Mouse (Mus musculus) heart, embryonic 13.5 days (tissue): ENCODE results near the gene Lpcat2b. TPM values are rescaled to one million over a fixed set of nuclear protein-coding genes. Genes with fewer than 3 reads are reported as not detected.

Experiments used
- ATAC-seq: fragments of 200-750 bp; cut with Nextera tagmentation; 2 replicates; pipeline ENCODE4 v1.8.0; 2017; ENCODE audit warnings: moderate TSS enrichment; ENCODE audit not compliant: insufficient number of reproducible peaks, low FRiP score, low TSS enrichment; ENCODE audit errors: extremely low read depth
- H3K27ac ChIP-seq: fragments of 300-500 bp; sonication (generic); replicated peaks from 2 replicates; pipeline ENCODE4 v1.5.1; 2015; ENCODE audit warnings: moderate library complexity, mild to moderate bottlenecking, inconsistent platforms
- H3K27me3 ChIP-seq: fragments of 300-500 bp; sonication (generic); replicated peaks from 2 replicates; pipeline ENCODE4 v1.6.1; 2015; ENCODE audit warnings: mild to moderate bottlenecking, inconsistent platforms
- H3K36me3 ChIP-seq: fragments of 300-500 bp; sonication (generic); 2 replicates; pipeline ENCODE4 v1.6.1; 2015; ENCODE audit warnings: mild to moderate bottlenecking, inconsistent platforms
- H3K4me1 ChIP-seq: fragments of 300-500 bp; sonication (generic); 2 replicates; pipeline ENCODE4 v1.6.1; 2015; ENCODE audit warnings: inconsistent platforms
- H3K4me2 ChIP-seq: fragments of 300-500 bp; sonication (generic); 2 replicates; pipeline ENCODE4 v1.6.1; 2015; ENCODE audit warnings: inconsistent platforms, mild to moderate bottlenecking, moderate library complexity
- H3K4me3 ChIP-seq: fragments of 300-500 bp; sonication (generic); 2 replicates; pipeline ENCODE4 v1.5.1; 2015; ENCODE audit warnings: moderate library complexity, mild to moderate bottlenecking, inconsistent platforms
- H3K9ac ChIP-seq: fragments of 300-500 bp; sonication (generic); 2 replicates; pipeline ENCODE4 v1.6.1; 2015; ENCODE audit warnings: inconsistent platforms, mild to moderate bottlenecking, moderate library complexity
- H3K9me3 ChIP-seq: fragments of 300-500 bp; sonication (generic); 2 replicates; pipeline ENCODE4 v1.6.1; 2016; ENCODE audit warnings: inconsistent platforms
- WGBS: fragments of 180-500 bp; shearing (Covaris S2); methylation state at CpG from one replicate; pipeline ENCODE4 v1.1.7; 2015; ENCODE audit warnings: mixed read lengths; 5-methylcytosine and 5-hydroxymethylcytosine counted together
- polyA plus RNA-seq: library from polyadenylated mRNA; unstranded; fragments of >200 nt; fragmentation: Nextera tagmentation; extraction: Ambion mirVana; gene quantifications from 2 replicates; pipeline ENCODE4 v1.2.1, GENCODE M21; 2015

The Lpcat2b gene
- polyA plus RNA-seq, 1 experiment from 2014 or later: not detected

- no peak overlapping the region for H3K27ac ChIP-seq
- no peak overlapping the region for H3K4me2 ChIP-seq
- no peak overlapping the region for H3K4me3 ChIP-seq
- 73% methylated on average over 2 of the region's 2 CpGs for WGBS
- no peaks in the 10 kb centered on the region for H3K36me3 ChIP-seq
- no peak overlapping the region for H3K9ac ChIP-seq
- no peaks in the 10 kb centered on the region for H3K9me3 ChIP-seq
- no peak for ATAC-seq
- H3K4me1 ChIP-seq: no peaks in the 10 kb centered on the region
- H3K27me3 ChIP-seq: no peaks in the 10 kb centered on the region
These were observed 19.1 kb upstream of the Lpcat2b start for GRCm38 (mm10) chr5:107412285-107412684.

DNA sequence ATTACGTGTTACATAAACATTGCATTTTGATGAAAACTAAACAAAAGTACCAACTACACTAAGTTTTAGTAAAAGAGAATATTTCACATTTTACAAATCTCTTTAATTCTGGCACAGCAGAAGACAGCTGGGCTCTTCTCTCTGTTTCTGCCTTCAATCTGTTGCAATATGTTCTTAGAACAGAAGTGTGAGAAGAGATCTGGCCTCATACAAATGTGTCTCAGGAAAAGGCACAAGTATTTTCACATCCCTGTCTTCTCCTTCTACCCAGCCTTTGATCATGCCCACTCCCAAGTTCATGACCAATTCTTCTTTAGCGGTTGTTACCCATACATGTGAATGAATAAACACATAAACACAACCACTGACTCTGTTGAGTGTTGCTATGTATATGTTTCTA lies 16.3 kb upstream of the Lpcat2b start:
- ATAC-seq: no peak
- H3K36me3 ChIP-seq: no peaks in the 10 kb centered on the region

DNA sequence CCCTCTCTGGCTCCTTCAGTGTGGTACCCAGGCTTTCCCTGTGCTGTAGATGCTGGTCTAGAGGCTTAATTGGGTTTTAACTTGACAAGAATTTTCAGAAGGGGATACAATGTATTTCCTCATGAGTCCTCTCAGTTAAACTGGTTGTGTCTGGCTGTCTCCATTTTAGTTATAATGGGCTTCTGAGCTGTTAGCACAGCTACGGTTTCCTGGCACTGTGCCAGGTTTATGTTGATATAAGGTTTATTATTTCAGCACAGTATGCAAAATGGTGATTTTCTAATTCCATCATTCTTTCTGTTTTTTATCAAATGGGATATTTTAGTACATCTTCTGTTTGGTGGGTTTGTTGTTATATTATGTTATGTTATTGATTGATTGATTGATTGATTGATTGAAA lies 9.7 kb upstream of the Lpcat2b start:
- Histone ChIP-seq H3K9me3 (no peaks in the 10 kb centered on the region), H3K4me1 (no peaks in the 10 kb centered on the region), H3K27me3 (no peaks in the 10 kb centered on the region), H3K4me3 (no peak overlapping the region), H3K9ac (no peak overlapping the region), H3K36me3 (no peaks in the 10 kb centered on the region), H3K4me2 (no peak overlapping the region), H3K27ac (no peak overlapping the region)
- ATAC-seq: no peak
- WGBS: 23% methylated on average over 1 of the region's 1 CpGs

More for the DNA sequence above, 16.3 kb upstream of the Lpcat2b start:
- H3K4me1 ChIP-seq: no peaks in the 10 kb centered on the region
- H3K4me2 ChIP-seq: no peak overlapping the region
- no peak overlapping the region for H3K9ac ChIP-seq
- no peaks in the 10 kb centered on the region for H3K27me3 ChIP-seq
- WGBS: 71% methylated on average over 2 of the region's 2 CpGs
- no peaks in the 10 kb centered on the region for H3K9me3 ChIP-seq
- no peak overlapping the region for H3K4me3 ChIP-seq
- H3K27ac ChIP-seq: no peak overlapping the region

DNA sequence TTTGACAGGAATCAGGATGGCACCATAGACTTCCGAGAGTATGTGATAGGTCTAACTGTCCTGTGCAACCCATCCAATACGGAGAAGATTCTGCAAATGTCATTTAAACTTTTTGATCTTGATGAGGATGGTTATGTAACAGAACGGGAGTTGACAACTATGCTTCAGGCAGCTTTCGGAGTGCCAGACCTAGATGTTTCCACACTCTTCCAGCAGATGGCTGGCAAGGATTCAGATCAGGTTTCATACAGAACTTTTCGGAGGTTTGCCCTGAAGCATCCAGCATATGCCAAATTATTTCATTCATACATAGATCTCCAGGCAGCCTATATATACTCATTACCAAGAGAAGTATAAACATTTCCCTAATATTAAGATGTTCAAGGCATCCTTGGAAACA lies 2.7 kb downstream of the Lpcat2b start:
- H3K4me3 ChIP-seq: no peak overlapping the region
- no peak overlapping the region for H3K9ac ChIP-seq
- no peak for ATAC-seq
- H3K27me3 ChIP-seq: peaks cover 26% of the 10 kb centered on the region
- peaks cover 11% of the 10 kb centered on the region for H3K4me1 ChIP-seq
- no peak overlapping the region for H3K27ac ChIP-seq
- H3K36me3 ChIP-seq: no peaks in the 10 kb centered on the region
- WGBS: 70% methylated on average over 5 of the region's 5 CpGs
- no peaks in the 10 kb centered on the region for H3K9me3 ChIP-seq
- no peak overlapping the region for H3K4me2 ChIP-seq

DNA sequence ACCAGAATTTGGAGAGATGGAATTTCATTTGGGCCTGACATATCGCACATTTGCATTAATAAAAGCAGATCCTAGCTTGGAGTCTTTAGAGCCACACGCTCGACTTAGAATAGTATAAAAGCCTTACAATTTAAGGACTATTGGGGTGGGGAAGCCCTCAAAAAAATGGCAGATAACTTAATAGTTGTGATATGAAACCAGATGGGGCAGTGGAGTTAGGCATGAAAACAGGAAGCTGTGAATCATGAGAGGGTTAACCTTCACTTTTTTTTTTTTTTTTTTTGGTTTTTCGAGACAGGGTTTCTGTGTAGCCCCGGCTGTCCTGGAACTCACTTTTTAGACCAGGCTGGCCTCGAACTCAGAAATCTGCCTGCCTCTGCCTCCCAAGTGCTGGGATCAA lies 4.8 kb downstream of the Lpcat2b start:
- Histone ChIP-seq H3K36me3 (no peaks in the 10 kb centered on the region), H3K4me2 (no peak overlapping the region), H3K27me3 (peaks cover 19% of the 10 kb centered on the region; the same call in 1 of the 2 replicates), H3K27ac (no peak overlapping the region), H3K9ac (no peak overlapping the region), H3K9me3 (no peaks in the 10 kb centered on the region), H3K4me1 (peaks cover 12% of the 10 kb centered on the region), H3K4me3 (no peak overlapping the region)
- WGBS: 76% methylated on average over 6 of the region's 6 CpGs
- ATAC-seq: no peak

GRCm38 (mm10) chr5:107436587-107437209 lies 5.3 kb downstream of the Lpcat2b start:
- Histone ChIP-seq H3K9me3 (no peaks in the 10 kb centered on the region), H3K36me3 (no peaks in the 10 kb centered on the region), H3K4me2 (peak overlapping the region; percentile 80; the same call in 1 of the 2 replicates), H3K4me3 (0 out of 2 replicates have a peak overlapping the region, but pooled peaks have one; percentile 93), H3K4me1 (peaks cover 12% of the 10 kb centered on the region), H3K9ac (no peak overlapping the region), H3K27ac (peak overlapping the region; percentile 87; the same call in 1 of the 2 replicates), H3K27me3 (0 out of 2 replicates have a peak, but pooled peaks cover 13% of the 10 kb centered on the region)
- WGBS: 65% methylated on average over 6 of the region's 6 CpGs
- no peak for ATAC-seq

GRCm38 (mm10) chr5:107437464-107438281 lies 6.3 kb downstream of the Lpcat2b start, which contains the start of gene Btbd8:
Gene Btbd8, plus strand, starts transcription at chr5:107437997.
- H3K4me2 ChIP-seq: peak within 1 kb of the TSS; percentile 80
- no peaks in the 10 kb centered on the region for H3K9me3 ChIP-seq
- peak within 1 kb of the TSS; percentile 93 for H3K4me3 ChIP-seq
- peak; percentile 93 for ATAC-seq
- WGBS: 0% methylated on average over 44 of the region's 51 CpGs
- peak within 1 kb of the TSS; percentile 98 for H3K9ac ChIP-seq
- H3K27ac ChIP-seq: peak within 1 kb of the TSS; percentile 87
- peaks cover 12% of the 10 kb centered on the region for H3K4me1 ChIP-seq
- 0 out of 2 replicates have a peak, but pooled peaks cover 11% of the 10 kb centered on the region for H3K27me3 ChIP-seq
- H3K36me3 ChIP-seq: no peaks in the 10 kb centered on the region

- no peaks in the 10 kb centered on the region for H3K36me3 ChIP-seq
- H3K27me3 ChIP-seq: 0 out of 2 replicates have a peak, but pooled peaks cover 9% of the 10 kb centered on the region
- peak overlapping the region; percentile 87 for H3K27ac ChIP-seq
- no peak for ATAC-seq
- H3K9me3 ChIP-seq: no peaks in the 10 kb centered on the region
- peak overlapping the region; percentile 98 for H3K9ac ChIP-seq
- peak overlapping the region; percentile 93 for H3K4me3 ChIP-seq
- peaks cover 12% of the 10 kb centered on the region for H3K4me1 ChIP-seq
- peak overlapping the region; percentile 80 for H3K4me2 ChIP-seq
- 23% methylated on average over 7 of the region's 7 CpGs for WGBS
These were observed 7.0 kb downstream of the Lpcat2b start for GRCm38 (mm10) chr5:107438353-107438752.

- H3K4me3 ChIP-seq: no peak overlapping the region
- H3K4me2 ChIP-seq: no peak overlapping the region
- ATAC-seq: no peak
- WGBS: 71% methylated on average over 5 of the region's 5 CpGs
- no peak overlapping the region for H3K27ac ChIP-seq
- H3K36me3 ChIP-seq: 0 out of 2 replicates have a peak, but pooled peaks cover 3% of the 10 kb centered on the region
- H3K9me3 ChIP-seq: no peaks in the 10 kb centered on the region
- no peak overlapping the region for H3K9ac ChIP-seq
- peaks cover 12% of the 10 kb centered on the region for H3K4me1 ChIP-seq
- H3K27me3 ChIP-seq: no peaks in the 10 kb centered on the region
These were observed 10.5 kb downstream of the Lpcat2b start for GRCm38 (mm10) chr5:107441881-107442280.

GRCm38 (mm10) chr5:107444251-107444650 lies 12.9 kb downstream of the Lpcat2b start:
- Histone ChIP-seq H3K27me3 (no peaks in the 10 kb centered on the region), H3K4me3 (no peak overlapping the region), H3K36me3 (0 out of 2 replicates have a peak, but pooled peaks cover 3% of the 10 kb centered on the region), H3K4me2 (no peak overlapping the region), H3K4me1 (no peaks in the 10 kb centered on the region), H3K9me3 (no peaks in the 10 kb centered on the region), H3K9ac (no peak overlapping the region), H3K27ac (no peak overlapping the region)
- ATAC-seq: no peak
- 85% methylated on average over 4 of the region's 4 CpGs for WGBS

DNA sequence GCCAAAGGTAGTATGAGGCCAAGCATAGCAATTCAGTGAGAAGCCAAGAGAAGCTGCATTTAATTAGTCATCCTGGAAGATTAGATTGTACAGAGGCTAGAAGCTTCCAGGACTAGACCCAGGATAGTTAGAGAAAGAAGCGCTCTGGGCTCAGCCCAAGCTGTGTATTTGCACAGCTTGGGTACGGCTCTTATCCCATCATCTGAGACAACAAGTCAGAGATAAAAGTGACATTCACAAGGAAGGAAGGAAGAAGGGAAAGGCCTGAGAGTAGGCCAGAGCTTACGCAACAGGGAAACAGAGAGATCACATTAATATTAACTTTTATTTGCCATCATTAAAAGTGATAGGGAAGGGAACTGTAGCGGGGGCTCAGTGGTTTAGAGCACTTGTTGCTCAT lies 16.6 kb downstream of the Lpcat2b start:
- Histone ChIP-seq H3K9me3 (no peaks in the 10 kb centered on the region), H3K4me3 (no peak overlapping the region), H3K4me2 (no peak overlapping the region), H3K4me1 (no peaks in the 10 kb centered on the region), H3K27me3 (no peaks in the 10 kb centered on the region), H3K9ac (no peak overlapping the region), H3K36me3 (peaks cover 8% of the 10 kb centered on the region), H3K27ac (no peak overlapping the region)
- WGBS: 73% methylated on average over 4 of the region's 4 CpGs
- no peak for ATAC-seq
